ENCODE assay signal across 8 mouse cellular contexts in genomic region chr12:105785000-105785774, GRCm38 (mm10). TPM values are rescaled to one million over a fixed set of nuclear protein-coding genes. Genes with fewer than 3 reads are reported as not detected.
A peak's percentile ranks its signal among the peaks of the same experiment; 100 is the strongest.
DNase-seq lines count a peak whose midpoint lies in the region; ATAC-seq and TF ChIP-seq lines count a peak whose summit lies in the region.

No protein-coding gene starts in this region.

- H3K27me3 ChIP-seq in forebrain, embryonic 15.5 days: no peaks in the 10 kb centered on the region
- no peaks in the 10 kb centered on the region for H3K27me3 ChIP-seq in hindbrain, embryonic 13.5 days
- H3K27me3 ChIP-seq in small intestine, adult 2 months (ENCODE audit: control insufficient read depth, insufficient read depth, low read length): no peaks in the 10 kb centered on the region

- peak overlapping the region; percentile 84 for H3K9ac ChIP-seq in forebrain, embryonic 15.5 days (replicated peaks)
- peak overlapping the region; percentile 93 for H3K9ac ChIP-seq in hindbrain, embryonic 13.5 days

- intact Hi-C loops in left cerebral cortex, postnatal 25 days (cut with DNase I): loop anchor here (5.0 kb wide), 1 partner anchor 98 kb away; the partner anchor contains the start of gene Atg2b

- H3K27ac ChIP-seq in forebrain, embryonic 15.5 days (replicated peaks): peak overlapping the region; percentile 96
- peak overlapping the region; percentile 97 for H3K27ac ChIP-seq in hindbrain, embryonic 13.5 days
- peak overlapping the region; percentile 94 for H3K27ac ChIP-seq in small intestine, adult 2 months (ENCODE audit: insufficient read depth, low read depth, low read length)

- ATAC-seq in cerebellum, adult (ENCODE audit: insufficient number of reproducible peaks, low FRiP score, low TSS enrichment): peak; percentile 63
- ATAC-seq in forebrain, embryonic 15.5 days (replicated peaks): peak; percentile 66
- peak; percentile 73 for ATAC-seq in hindbrain, embryonic 13.5 days (ENCODE audit: low FRiP score)
- ATAC-seq in megakaryocyte-erythroid progenitor cell, adult 5-6 weeks (replicated peaks; ENCODE audit: low FRiP score, low TSS enrichment, poor library complexity, severe bottlenecking): peak; percentile 39

- DNase-seq in cerebellum, postnatal 4 days (ENCODE audit: low spot score in 2 of 2): no peak
- peak; percentile 75 for DNase-seq in adrenal gland, postnatal 25 days
- peak; percentile 59 to 71 for DNase-seq in left cerebral cortex, postnatal 25 days (ENCODE audit: low spot score in 2 of 2)

- peak overlapping the region; percentile 86 for H3K4me3 ChIP-seq in forebrain, embryonic 15.5 days
- H3K4me3 ChIP-seq in hindbrain, embryonic 13.5 days: peak overlapping the region; percentile 90
- peak overlapping the region; percentile 98 for H3K4me3 ChIP-seq in small intestine, adult 2 months (ENCODE audit: low read depth, low read length)

- peaks cover 23% of the 10 kb centered on the region for H3K4me1 ChIP-seq in forebrain, embryonic 15.5 days
- H3K4me1 ChIP-seq in hindbrain, embryonic 13.5 days (replicated peaks): peaks cover 27% of the 10 kb centered on the region
- peaks cover 4% of the 10 kb centered on the region; the same call in 1 of the 2 replicates for H3K4me1 ChIP-seq in small intestine, adult 2 months (ENCODE audit: control insufficient read depth, insufficient read depth, insufficient read length, low read length)

- no peaks in the 10 kb centered on the region for H3K36me3 ChIP-seq in forebrain, embryonic 15.5 days
- 0 out of 2 replicates have a peak, but pooled peaks cover 3% of the 10 kb centered on the region for H3K36me3 ChIP-seq in hindbrain, embryonic 13.5 days
- H3K36me3 ChIP-seq in small intestine, adult 2 months (ENCODE audit: control insufficient read depth, insufficient read depth, low read length): no peaks in the 10 kb centered on the region; the same call in 1 of the 2 replicates

- no peaks in the 10 kb centered on the region for H3K9me3 ChIP-seq in forebrain, embryonic 15.5 days
- H3K9me3 ChIP-seq in hindbrain, embryonic 13.5 days: no peaks in the 10 kb centered on the region

- no peak for TF ChIP-seq POLR2A in small intestine, adult 2 months (IDR thresholded peaks at IDR 0.05; ENCODE audit: low read depth, low read length)

- peak overlapping the region; percentile 73 for H3K4me2 ChIP-seq in forebrain, embryonic 15.5 days (replicated peaks)
- H3K4me2 ChIP-seq in hindbrain, embryonic 13.5 days: peak overlapping the region; percentile 88

- no peak for TF ChIP-seq CTCF in small intestine, adult 2 months (IDR thresholded peaks at IDR 0.05; ENCODE audit: extremely low read depth, insufficient read length, insufficient replicate concordance, low read depth, low read length)

- WGBS in forebrain, embryonic 15.5 days: under 1% methylated on average over 44 of the region's 53 CpGs
- WGBS in hindbrain, embryonic 13.5 days: under 1% methylated on average over 51 of the region's 53 CpGs
- WGBS in small intestine, adult 2 months: under 1% methylated on average over 53 of the region's 53 CpGs

RNA-seq across cellular contexts. Expression of gene Papola, which starts 0.7 kb away (rescaled TPM):
- total RNA-seq in adrenal gland, postnatal 25 days (2021): 204 and 207 TPM in 2 replicates
- polyA plus RNA-seq in forebrain, embryonic 15.5 days (2015; fragmentation: Nextera tagmentation; extraction: Ambion mirVana): 211 and 220 TPM in 2 replicates
- polyA plus RNA-seq in hindbrain, embryonic 13.5 days (2015; fragmentation: Nextera tagmentation; extraction: Ambion mirVana): 193 and 196 TPM in 2 replicates
- 100 to 1,000 TPM; 141 to 159 TPM for total RNA-seq in left cerebral cortex, postnatal 25 days (2021)
- total RNA-seq in megakaryocyte-erythroid progenitor cell, adult 5-6 weeks (2014; fragmentation: Nextera tagmentation): 201 and 263 TPM in 2 replicates
- 192 and 204 TPM in 2 replicates for total RNA-seq in megakaryocyte-erythroid progenitor cell, adult 5-6 weeks (2017)
- polyA plus RNA-seq in small intestine, adult 2 months (2012; rRNA removed): 41.6 and 61.3 TPM in 2 replicates

Comparison
In these comparisons a context has a peak if more than half of its experiments do, and no peak if none do; other contexts are left out.
1. DNase-seq: peak in adrenal gland, postnatal 25 days (single experiment) and left cerebral cortex, postnatal 25 days (2 of 2); none in cerebellum, postnatal 4 days (0 of 2).
2. Peak in every context shown above with its lines, with median percentiles within 50 percentile points of each other: ATAC-seq, H3K27ac ChIP-seq and H3K4me3 ChIP-seq.